Mouse (Mus musculus) heart, postnatal 10 days (tissue): Measurements from ENCODE around the gene Nhsl1. TPM values are rescaled to one million over a fixed set of nuclear protein-coding genes. Genes with fewer than 3 reads are reported as not detected.

ENCODE experiments used
- total RNA-seq, 2 experiments: library from RNA; stranded (reverse); gene quantifications; 2 replicates each; pipeline ENCODE4 v1.2.3; 2021

The Nhsl1 gene
- total RNA-seq, 2 experiments from 2014 or later: 22.1 to 29.6 TPM

Other genes with a start within 250 kb of the Nhsl1 start
- gene Ect2l, start 108.1 kb upstream of the Nhsl1 start, total RNA-seq: not detected
- gene Ccdc28a, start 84.0 kb upstream of the Nhsl1 start, total RNA-seq: 1 to 10 TPM; 6.4 to 6.7 TPM
- 1 to 10 TPM; 3.3 to 3.9 TPM for gene Hebp2, start 227.1 kb downstream of the Nhsl1 start, total RNA-seq